Mouse (Mus musculus) bone marrow macrophage, adult 2 months (primary cell): ENCODE measurements around the gene Agap1.

ENCODE experiments used
- CTCF ChIP-seq: IDR thresholded peaks from 2 replicates; pipeline ENCODE4 v1.5.1; 2012; ENCODE audit warnings: low read depth, mild to moderate bottlenecking, low read length, moderate library complexity
- POLR2A ChIP-seq: IDR thresholded peaks from 2 replicates; pipeline ENCODE4 v1.6.1; 2012; ENCODE audit warnings: mild to moderate bottlenecking, low read depth, low read length, borderline replicate concordance

GRCm38 (mm10) chr1:89932021-89932423 is 477.4 kb downstream of the Agap1 start:
- TF ChIP-seq CTCF = no peak
- no peak for TF ChIP-seq POLR2A
